Comparison of ENCODE assay signal across 10 mouse cellular contexts in genomic region chr15:36875980-36876778, GRCm38 (mm10).
DNase-seq lines count a peak whose midpoint lies in the region; ATAC-seq and TF ChIP-seq lines count a peak whose summit lies in the region.
"Had no signal": no experiment of that assay in that cellular context is flagged by ENCODE, and none has a peak within 500 bp of the region (broad histone marks: within the 10 kb centered on the region; RNA-seq: fewer than 3 reads in every experiment).

No protein-coding gene starts in this region.

- 82% methylated on average over 10 of the region's 10 CpGs for WGBS in forebrain, embryonic 10.5 days
- 88% methylated on average over 10 of the region's 10 CpGs for WGBS in forebrain, embryonic 16.5 days

- TF ChIP-seq CTCF in MEL (IDR thresholded peaks at IDR 0.05 in 2 of 3, conservative IDR thresholded peaks at IDR 0.05 in 1 of 3; ENCODE audit: control insufficient read depth in 1 of 3, insufficient read depth in 1 of 3, low read depth in 2 of 3, low read length in 3 of 3, poor library complexity in 1 of 3, severe bottlenecking in 1 of 3), result no peak

- 0 out of 2 replicates have a peak, but pooled peaks have one; percentile 0 for TF ChIP-seq RAD21 in MEL (IDR thresholded peaks at IDR 0.05; ENCODE audit: low read depth, low read length)

- H3K9me3 ChIP-seq in forebrain, embryonic 10.5 days, result no peaks in the 10 kb centered on the region
- H3K9me3 ChIP-seq in forebrain, embryonic 16.5 days (ENCODE audit: control insufficient read depth, low read length), result no peaks in the 10 kb centered on the region
- no peaks in the 10 kb centered on the region for H3K9me3 ChIP-seq in MEL (replicated peaks; ENCODE audit: insufficient read depth, low read length)
- H3K9me3 ChIP-seq: embryonic facial prominence, embryonic 15.5 days had no signal

- peak overlapping the region; percentile 9; the same call in 1 of the 2 replicates for H3K27ac ChIP-seq in forebrain, embryonic 10.5 days
- H3K27ac ChIP-seq in forebrain, embryonic 16.5 days (ENCODE audit: low read length), result no peak overlapping the region
- H3K27ac ChIP-seq in MEL (ENCODE audit: control insufficient read depth, low read depth, low read length), result peak overlapping the region; percentile 96

- TF ChIP-seq POLR2A in MEL (IDR thresholded peaks at IDR 0.05; ENCODE audit: control insufficient read depth in 1 of 2, insufficient read depth in 1 of 2, low read depth in 1 of 2, low read length in 2 of 2, poor library complexity in 1 of 2), result peak in 1 of 2 experiments; percentile 60; a peak in 2 of 4 replicates

- peaks cover 9% of the 10 kb centered on the region for H3K79me2 ChIP-seq in MEL (ENCODE audit: control insufficient read depth, insufficient read depth, low read length, poor library complexity)

- peaks cover 51% of the 10 kb centered on the region for H3K4me1 ChIP-seq in forebrain, embryonic 10.5 days
- H3K4me1 ChIP-seq in forebrain, embryonic 16.5 days (replicated peaks; ENCODE audit: control insufficient read depth, insufficient read depth, low read length), result peaks cover 11% of the 10 kb centered on the region
- peaks cover 37 to 77% of the 10 kb centered on the region in 2 experiments for H3K4me1 ChIP-seq in MEL (ENCODE audit: control insufficient read depth in 1 of 2, insufficient read depth in 2 of 2, low read length in 2 of 2)

- H3K9ac ChIP-seq in forebrain, embryonic 16.5 days (replicated peaks; ENCODE audit: low read depth, low read length), result no peak overlapping the region
- H3K9ac ChIP-seq in MEL (ENCODE audit: control insufficient read depth, low read depth, low read length, poor library complexity, severe bottlenecking), result peak overlapping the region; percentile 48
- H3K9ac ChIP-seq: embryonic facial prominence, embryonic 15.5 days had no signal

- TF ChIP-seq EP300 in MEL (IDR thresholded peaks at IDR 0.05; ENCODE audit: low read depth in 1 of 2, low read length in 2 of 2), result peak; percentile 96 to 97

- ATAC-seq in forebrain, embryonic 16.5 days, result no peak
- peak; percentile 17 for ATAC-seq in inflammation-experienced regulatory T-cells, adult 6 months

- H3K36me3 ChIP-seq in forebrain, embryonic 10.5 days (replicated peaks), result no peaks in the 10 kb centered on the region
- H3K36me3 ChIP-seq in forebrain, embryonic 16.5 days (ENCODE audit: control insufficient read depth, insufficient read depth), result no peaks in the 10 kb centered on the region
- peaks cover 0 to 84% of the 10 kb centered on the region in 2 experiments; a peak in 3 of 4 replicates for H3K36me3 ChIP-seq in MEL (ENCODE audit: control insufficient read depth in 1 of 2, insufficient read depth in 2 of 2, low read length in 2 of 2)
- H3K36me3 ChIP-seq: embryonic facial prominence, embryonic 15.5 days had no signal

- H3K4me2 ChIP-seq in forebrain, embryonic 16.5 days (ENCODE audit: low read length), result no peak overlapping the region

- no peaks in the 10 kb centered on the region for H3K27me3 ChIP-seq in forebrain, embryonic 10.5 days (ENCODE audit: poor library complexity, severe bottlenecking)
- H3K27me3 ChIP-seq in forebrain, embryonic 16.5 days (replicated peaks; ENCODE audit: control insufficient read depth, insufficient read depth, low read length), result no peaks in the 10 kb centered on the region
- no peaks in the 10 kb centered on the region for H3K27me3 ChIP-seq in MEL (ENCODE audit: control insufficient read depth in 1 of 2, insufficient read depth in 2 of 2, low read length in 2 of 2)
- H3K27me3 ChIP-seq: CH12.LX; embryonic facial prominence, embryonic 15.5 days had no signal

- intact Hi-C loops in left cerebral cortex, postnatal 25 days (cut with DNase I), result no loop called here

- no peak for DNase-seq in forebrain, embryonic 10.5 days (ENCODE audit: extremely low spot score, low spot score)
- DNase-seq in MEL (ENCODE audit: low read depth, low spot score), result peak; percentile 99
- peak; percentile 73 for DNase-seq in lung, postnatal 25 days (ENCODE audit: low spot score)
- DNase-seq in ovary, postnatal 10 days (ENCODE audit: low spot score), result no peak
- DNase-seq in left cerebral cortex, postnatal 25 days (ENCODE audit: low spot score in 2 of 2), result no peak
- no peak for DNase-seq in right cerebral cortex, postnatal 10 days (ENCODE audit: low spot score in 2 of 2)

- H3K4me3 ChIP-seq in forebrain, embryonic 10.5 days, result no peak overlapping the region
- no peak overlapping the region for H3K4me3 ChIP-seq in forebrain, embryonic 16.5 days (replicated peaks; ENCODE audit: low read length)
- peak overlapping the region in 1 of 2 experiments; percentile 10; a peak in 1 of 4 replicates for H3K4me3 ChIP-seq in MEL (ENCODE audit: control insufficient read depth in 1 of 2, insufficient read depth in 1 of 2, low read depth in 2 of 2, low read length in 2 of 2)
- H3K4me3 ChIP-seq: embryonic facial prominence, embryonic 15.5 days had no signal

TF ChIP-seq in MEL, 35 proteins besides CTCF, POLR2A, EP300 and RAD21:
- peak; percentile 61 for TF ChIP-seq GABPA (IDR thresholded peaks at IDR 0.05; ENCODE audit: low read depth, low read length)
- TF ChIP-seq POLR2AphosphoS5 (IDR thresholded peaks at IDR 0.05; ENCODE audit: borderline replicate concordance, low read depth, low read length), result no peak
- TF ChIP-seq USF1 (IDR thresholded peaks at IDR 0.05; ENCODE audit: low read depth, low read length), result no peak
- TF ChIP-seq MAX (IDR thresholded peaks at IDR 0.05; ENCODE audit: low read length), result peak; percentile 55; the same call in 1 of the 2 replicates
- TF ChIP-seq NRF1 (IDR thresholded peaks at IDR 0.05; ENCODE audit: insufficient read depth, low read depth, low read length, poor library complexity, severe bottlenecking), result no peak
- peak; percentile 66 for TF ChIP-seq MYB (IDR thresholded peaks at IDR 0.05; ENCODE audit: low read depth, low read length)
- peak; percentile 98 for TF ChIP-seq GATA1 (IDR thresholded peaks at IDR 0.05; ENCODE audit: low read depth, low read length)
- no peak for TF ChIP-seq UBTF (IDR thresholded peaks at IDR 0.05; ENCODE audit: borderline replicate concordance, insufficient read depth, low read depth, low read length)
- TF ChIP-seq ELF1 (IDR thresholded peaks at IDR 0.05; ENCODE audit: low read depth, low read length), result peak; percentile 54; the same call in 1 of the 2 replicates
- 0 out of 2 replicates have a peak, but pooled peaks have one; percentile 47 for TF ChIP-seq MEF2A (IDR thresholded peaks at IDR 0.05; ENCODE audit: extremely low read depth, insufficient replicate concordance, low read depth, low read length, poor library complexity, severe bottlenecking)
- no peak for TF ChIP-seq POLR2AphosphoS2 (IDR thresholded peaks at IDR 0.05; ENCODE audit: low read length)
- TF ChIP-seq SMC3 (IDR thresholded peaks at IDR 0.05; ENCODE audit: low read depth, low read length), result peak; percentile 17; the same call in 1 of the 2 replicates
- 0 out of 2 replicates have a peak, but pooled peaks have one; percentile 23 for TF ChIP-seq ZC3H11A (IDR thresholded peaks at IDR 0.05; ENCODE audit: low read depth, low read length)
- TF ChIP-seq ETS1 (IDR thresholded peaks at IDR 0.05; ENCODE audit: low read depth, low read length), result peak; percentile 97
- TF ChIP-seq MXI1 (IDR thresholded peaks at IDR 0.05; ENCODE audit: low read depth, low read length), result peak; percentile 73
- peak; percentile 67 for TF ChIP-seq TAL1 (IDR thresholded peaks at IDR 0.05; ENCODE audit: low read length)
- TF ChIP-seq TCF12 (IDR thresholded peaks at IDR 0.05; ENCODE audit: low read depth, low read length), result peak; percentile 86
- TF ChIP-seq ZNF384 (IDR thresholded peaks at IDR 0.05; ENCODE audit: low read depth, low read length), result 0 out of 2 replicates have a peak, but pooled peaks have one; percentile 5
- TF ChIP-seq MAZ (IDR thresholded peaks at IDR 0.05; ENCODE audit: low read depth, low read length), result peak; percentile 96
- TF ChIP-seq JUND (IDR thresholded peaks at IDR 0.05; ENCODE audit: low read depth, low read length), result peak; percentile 99
- 0 out of 2 replicates have a peak, but pooled peaks have one; percentile 41 for TF ChIP-seq MAFK (IDR thresholded peaks at IDR 0.05; ENCODE audit: borderline replicate concordance, low read depth, low read length)
- peak; percentile 90 for TF ChIP-seq SIN3A (IDR thresholded peaks at IDR 0.05; ENCODE audit: low read length)
- TF ChIP-seq E2F4 (IDR thresholded peaks at IDR 0.05; ENCODE audit: borderline replicate concordance, low read depth, low read length), result peak; percentile 48; the same call in 1 of the 2 replicates
- no peak for TF ChIP-seq USF2 (IDR thresholded peaks at IDR 0.05; ENCODE audit: borderline replicate concordance in 1 of 2, insufficient read depth in 1 of 2, low read depth in 1 of 2, low read length in 2 of 2)
- no peak for TF ChIP-seq BHLHE40 (IDR thresholded peaks at IDR 0.05; ENCODE audit: borderline replicate concordance, low read depth, low read length)
- TF ChIP-seq KAT2A (conservative IDR thresholded peaks at IDR 0.05; ENCODE audit: low read depth, low read length), result no peak
- peak; percentile 31; the same call in 1 of the 2 replicates for TF ChIP-seq CHD2 (IDR thresholded peaks at IDR 0.05; ENCODE audit: low read length)
- no peak for TF ChIP-seq ZMIZ1 (IDR thresholded peaks at IDR 0.05; ENCODE audit: low read depth, low read length)
- peak; percentile 81; the same call in 1 of the 2 replicates for TF ChIP-seq MYC (IDR thresholded peaks at IDR 0.05; ENCODE audit: low read depth, low read length)
- peak; percentile 42; the same call in 1 of the 2 replicates for TF ChIP-seq HCFC1 (IDR thresholded peaks at IDR 0.05; ENCODE audit: low read depth, low read length)
- TF ChIP-seq CHD1 (IDR thresholded peaks at IDR 0.05; ENCODE audit: low read depth, low read length), result no peak
- TF ChIP-seq ZKSCAN1 (IDR thresholded peaks at IDR 0.05; ENCODE audit: low read depth, low read length), result no peak
- no peak; the same call in 1 of the 2 replicates for TF ChIP-seq NELFE (IDR thresholded peaks at IDR 0.05; ENCODE audit: low read depth, low read length)
- TF ChIP-seq RCOR1 (IDR thresholded peaks at IDR 0.05; ENCODE audit: low read depth, low read length), result peak; percentile 96
- TF ChIP-seq TBP (IDR thresholded peaks at IDR 0.05; ENCODE audit: low read depth, low read length), result peak; percentile 77

Comparison
In these comparisons a context has a peak if more than half of its experiments do, and no peak if none do; other contexts are left out.
1. DNase-seq: peak in MEL (single experiment) and lung, postnatal 25 days (single experiment); none in forebrain, embryonic 10.5 days (single experiment), ovary, postnatal 10 days (single experiment), left cerebral cortex, postnatal 25 days (0 of 2) and right cerebral cortex, postnatal 10 days (0 of 2).